12 mouse cellular contexts compared by ENCODE assay signal in genomic region chr4:149956048-149956447, GRCm38 (mm10). TPM values are rescaled to one million over a fixed set of nuclear protein-coding genes. Genes with fewer than 3 reads are reported as not detected.
DNase-seq lines count a peak whose midpoint lies in the region; ATAC-seq and TF ChIP-seq lines count a peak whose summit lies in the region.
"Had no signal": no experiment of that assay in that cellular context is flagged by ENCODE, and none has a peak within 500 bp of the region (broad histone marks: within the 10 kb centered on the region; RNA-seq: fewer than 3 reads in every experiment).

No protein-coding gene starts in this region.

- 0 out of 2 replicates have a peak overlapping the region, but pooled peaks have one; percentile 66 for H3K4me3 ChIP-seq in heart, embryonic 12.5 days
- no peak overlapping the region; the same call in 1 of the 2 replicates for H3K4me3 ChIP-seq in lung, embryonic 14.5 days (ENCODE audit: low read depth, low read length)
- no peak overlapping the region for H3K4me3 ChIP-seq in myocyte

- H3K36me3 ChIP-seq in heart, embryonic 12.5 days: no peaks in the 10 kb centered on the region
- no peaks in the 10 kb centered on the region for H3K36me3 ChIP-seq in lung, embryonic 14.5 days (ENCODE audit: insufficient read depth)
- peaks cover 3% of the 10 kb centered on the region for H3K36me3 ChIP-seq in myocyte (ENCODE audit: control insufficient read depth, insufficient read depth)
- H3K36me3 ChIP-seq: midbrain, embryonic 13.5 days had no signal

- ATAC-seq in CD4-positive, CD25-positive, alpha-beta regulatory T cell, adult 4 months: no peak
- ATAC-seq in heart, embryonic 12.5 days (ENCODE audit: insufficient number of reproducible peaks, low FRiP score): no peak
- no peak for ATAC-seq in lung, embryonic 14.5 days (ENCODE audit: insufficient read depth)

- H3K4me2 ChIP-seq in heart, embryonic 12.5 days: peak overlapping the region; percentile 96; the same call in 1 of the 2 replicates
- H3K4me2 ChIP-seq in lung, embryonic 14.5 days: peak overlapping the region; percentile 97; the same call in 1 of the 2 replicates
- H3K4me2 ChIP-seq in myocyte (ENCODE audit: low read depth): peak overlapping the region; percentile 95

- intact Hi-C loops in heart, postnatal 10 days (cut with DNase I): no loop called here

- WGBS in heart, embryonic 12.5 days: 35% methylated on average over 13 of the region's 13 CpGs
- 34% methylated on average over 13 of the region's 13 CpGs for WGBS in lung, embryonic 14.5 days

- no peak overlapping the region for H3ac ChIP-seq in myocyte (ENCODE audit: control insufficient read depth, insufficient read length)

- H3K9ac ChIP-seq in heart, embryonic 12.5 days: no peak overlapping the region
- H3K9ac ChIP-seq in lung, embryonic 14.5 days: no peak overlapping the region
- H3K9ac ChIP-seq: midbrain, embryonic 13.5 days had no signal

- peak; percentile 22 for DNase-seq in CD4-positive, CD25-positive, alpha-beta regulatory T cell, adult 2 months (ENCODE audit: low read depth, low spot score)
- DNase-seq in heart, postnatal 10 days: no peak
- DNase-seq in lung, embryonic 14.5 days: peak; percentile 20
- no peak for DNase-seq in lung, postnatal 4 days
- DNase-seq in spleen, adult 18-20 months: no peak
- DNase-seq: cerebellum, postnatal 25 days; kidney, adult 11 months; lung, postnatal 14 days had no signal

- no peaks in the 10 kb centered on the region for H3K9me3 ChIP-seq in heart, embryonic 12.5 days (replicated peaks)
- no peaks in the 10 kb centered on the region for H3K9me3 ChIP-seq in lung, embryonic 14.5 days (ENCODE audit: low read depth, low read length)
- H3K9me3 ChIP-seq: midbrain, embryonic 13.5 days had no signal

- H3K27ac ChIP-seq in heart, embryonic 12.5 days (ENCODE audit: poor library complexity, severe bottlenecking): no peak overlapping the region
- no peak overlapping the region for H3K27ac ChIP-seq in lung, embryonic 14.5 days (ENCODE audit: low read depth)
- H3K27ac ChIP-seq: midbrain, embryonic 13.5 days had no signal

- peaks cover 16% of the 10 kb centered on the region for H3K4me1 ChIP-seq in heart, embryonic 12.5 days (replicated peaks)
- peaks cover 3% of the 10 kb centered on the region; the same call in 1 of the 2 replicates for H3K4me1 ChIP-seq in lung, embryonic 14.5 days (ENCODE audit: insufficient read depth)

- H3K79me2 ChIP-seq in myocyte (ENCODE audit: control insufficient read depth, insufficient read depth): peaks cover 28% of the 10 kb centered on the region

- peaks cover 35% of the 10 kb centered on the region for H3K27me3 ChIP-seq in heart, embryonic 12.5 days (replicated peaks)
- H3K27me3 ChIP-seq in lung, embryonic 14.5 days (ENCODE audit: insufficient read depth, low read length): peaks cover 24% of the 10 kb centered on the region
- H3K27me3 ChIP-seq in myocyte (ENCODE audit: control insufficient read depth, insufficient read depth, insufficient read length): no peaks in the 10 kb centered on the region

- no peak for TF ChIP-seq POLR2A in myocyte (IDR thresholded peaks at IDR 0.05; ENCODE audit: insufficient read length, low read depth)

- TF ChIP-seq CTCF in lung, embryonic 14.5 days (IDR thresholded peaks at IDR 0.05; ENCODE audit: low read depth): no peak

TF ChIP-seq in myocyte, 11 proteins besides CTCF, POLR2A, EP300 and RAD21:
- TF ChIP-seq TCF12 (IDR thresholded peaks at IDR 0.05; ENCODE audit: insufficient read depth, poor library complexity, severe bottlenecking) (no peak), CEBPB (IDR thresholded peaks at IDR 0.05; ENCODE audit: insufficient read depth, poor library complexity, severe bottlenecking) (no peak), REST (IDR thresholded peaks at IDR 0.05; ENCODE audit: insufficient read depth, insufficient read length) (no peak), MYOG (IDR thresholded peaks at IDR 0.05; ENCODE audit: control insufficient read depth in 1 of 3, insufficient read depth in 1 of 3, insufficient read length in 2 of 3, low read depth in 2 of 3) (no peak), SRF (IDR thresholded peaks at IDR 0.05; ENCODE audit: control insufficient read depth, insufficient read length, low read depth) (no peak), MYOD1 (IDR thresholded peaks at IDR 0.05; ENCODE audit: control insufficient read depth in 1 of 3, insufficient read length in 2 of 3, low read depth in 2 of 3) (no peak), USF1 (IDR thresholded peaks at IDR 0.05; ENCODE audit: low read depth) (no peak), E2F4 (IDR thresholded peaks at IDR 0.05; ENCODE audit: insufficient read depth) (no peak), TCF3 (IDR thresholded peaks at IDR 0.05; ENCODE audit: insufficient read length, low read depth) (no peak), POLR2AphosphoS2 (IDR thresholded peaks at IDR 0.05; ENCODE audit: insufficient read length, low read depth) (no peak), MAX (IDR thresholded peaks at IDR 0.05; ENCODE audit: low read depth) (no peak)

RNA-seq across cellular contexts. Expression of gene Spsb1, which starts 1.2 kb away (rescaled TPM):
- polyA plus RNA-seq in CD4-positive, CD25-positive, alpha-beta regulatory T cell, adult 4 months (2017; shearing (Covaris generic)): 1 to 10 TPM; 4.5 to 7.9 TPM
- polyA plus RNA-seq in heart, embryonic 12.5 days (2016; fragmentation: Nextera tagmentation; extraction: Ambion mirVana): 5.4 and 5.7 TPM in 2 replicates
- 10 to 100 TPM; 34.3 to 56.2 TPM for total RNA-seq in heart, postnatal 10 days (2021)
- 17.0 and 17.1 TPM in 2 replicates for polyA plus RNA-seq in lung, embryonic 14.5 days (2014; fragmentation: Nextera tagmentation; extraction: Ambion mirVana)
- 22.6 TPM for polyA plus RNA-seq in myocyte (2012; fragmentation: generic; extraction: Trizol)

RNA-seq across cellular contexts. Expression of gene H6pd, which starts 52.8 kb away (rescaled TPM):
- 1 to 10 TPM; 4.1 to 4.4 TPM for polyA plus RNA-seq in CD4-positive, CD25-positive, alpha-beta regulatory T cell, adult 4 months (2017; shearing (Covaris generic))
- polyA plus RNA-seq in heart, embryonic 12.5 days (2016; fragmentation: Nextera tagmentation; extraction: Ambion mirVana): 11.4 and 12.7 TPM in 2 replicates
- 10 to 100 TPM; 41.9 to 45.6 TPM for total RNA-seq in heart, postnatal 10 days (2021)
- 20.4 and 22.0 TPM in 2 replicates for polyA plus RNA-seq in lung, embryonic 14.5 days (2014; fragmentation: Nextera tagmentation; extraction: Ambion mirVana)
- polyA plus RNA-seq in myocyte (2012; fragmentation: generic; extraction: Trizol): 21.8 TPM

Comparison
In these comparisons a context has a peak if more than half of its experiments do, and no peak if none do; other contexts are left out.
1. DNase-seq: peak in CD4-positive, CD25-positive, alpha-beta regulatory T cell, adult 2 months (single experiment) and lung, embryonic 14.5 days (single experiment); none in heart, postnatal 10 days (0 of 2), lung, postnatal 4 days (0 of 2) and spleen, adult 18-20 months (0 of 2).
2. Peak in every context shown above with its lines, with median percentiles within 50 percentile points of each other: H3K4me2 ChIP-seq.